Mouse (Mus musculus): ENCODE results near the gene Nxpe2. TPM values are rescaled to one million over a fixed set of nuclear protein-coding genes. Genes with fewer than 3 reads are reported as not detected.
"Not testable (repeated sequence)": the region's sequence is repeated elsewhere in the genome, so short reads cannot be mapped to it uniquely, and the experiment has no call there.

Gene Nxpe2
- polyA plus RNA-seq, 1 experiment from 2014 or later = 0.76 TPM

DNA sequence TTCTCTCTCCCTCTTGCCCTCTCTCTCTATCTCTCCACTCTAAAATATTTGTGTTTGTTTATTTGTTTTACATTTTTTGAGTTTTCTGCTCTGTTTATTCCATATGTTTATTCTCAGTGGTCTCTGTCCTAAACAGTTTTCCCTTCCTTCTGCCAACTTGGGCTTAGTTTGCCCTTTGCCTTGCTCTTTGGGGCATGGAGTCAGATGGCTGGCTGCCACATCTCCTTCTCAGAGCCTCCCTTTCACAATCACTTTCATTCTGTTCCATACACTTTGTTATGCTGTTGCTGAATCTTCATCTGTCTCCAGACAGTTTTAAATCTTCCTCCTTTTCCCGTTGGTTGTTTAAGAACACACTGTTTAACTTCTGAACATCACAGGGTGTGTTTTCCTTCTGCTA is 37.4 kb downstream of the Nxpe2 start:
- TF ChIP-seq CTCF (IDR thresholded peaks at IDR 0.05; ENCODE audit: low read depth) = no peak
- 56% methylated on average over 1 of the region's 1 CpGs for WGBS
- Histone ChIP-seq H3K4me2 (replicated peaks; ENCODE audit: low read depth) (no peak overlapping the region), H3K9ac (ENCODE audit: low read depth, low read length) (no peak overlapping the region), H3K9me3 (ENCODE audit: control insufficient read depth) (no peaks in the 10 kb centered on the region), H3K27me3 (replicated peaks; ENCODE audit: control insufficient read depth, insufficient read depth, low read length) (no peaks in the 10 kb centered on the region), H3K27ac (ENCODE audit: low read depth, low read length) (no peak overlapping the region), H3K4me3 (ENCODE audit: low read depth, low read length) (no peak overlapping the region), H3K36me3 (ENCODE audit: control insufficient read depth, insufficient read depth) (no peaks in the 10 kb centered on the region), H3K4me1 (replicated peaks; ENCODE audit: control insufficient read depth, insufficient read depth, low read length) (no peaks in the 10 kb centered on the region)
- no peak for ATAC-seq

DNA sequence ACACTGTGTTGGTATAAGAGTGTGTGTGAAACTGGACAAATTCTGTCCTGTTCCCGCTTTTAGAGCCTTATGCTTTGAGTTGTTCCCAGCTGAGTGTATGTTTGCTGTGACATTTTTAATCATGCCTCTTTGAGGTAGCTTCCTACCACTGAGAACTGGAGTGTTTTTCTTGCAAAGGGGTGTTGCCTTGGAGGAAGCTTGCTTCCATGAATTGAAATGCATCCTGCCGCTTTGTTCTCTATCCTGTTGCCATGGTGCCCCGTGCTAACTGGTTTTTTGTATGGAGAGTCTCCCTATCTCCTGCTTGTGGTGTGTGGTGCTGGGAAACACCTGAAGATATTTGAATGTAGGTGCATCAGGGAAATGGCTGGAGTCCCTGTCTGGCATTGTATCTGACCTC is 39.1 kb downstream of the Nxpe2 start:
- Histone ChIP-seq H3K9ac (ENCODE audit: low read depth, low read length) (no peak overlapping the region), H3K4me3 (ENCODE audit: low read depth, low read length) (no peak overlapping the region), H3K9me3 (ENCODE audit: control insufficient read depth) (no peaks in the 10 kb centered on the region), H3K4me1 (replicated peaks; ENCODE audit: control insufficient read depth, insufficient read depth, low read length) (no peaks in the 10 kb centered on the region), H3K27me3 (replicated peaks; ENCODE audit: control insufficient read depth, insufficient read depth, low read length) (no peaks in the 10 kb centered on the region), H3K36me3 (ENCODE audit: control insufficient read depth, insufficient read depth) (no peaks in the 10 kb centered on the region), H3K4me2 (replicated peaks; ENCODE audit: low read depth) (no peak overlapping the region), H3K27ac (ENCODE audit: low read depth, low read length) (no peak overlapping the region)
- 58% methylated on average over 3 of the region's 3 CpGs for WGBS
- TF ChIP-seq CTCF (IDR thresholded peaks at IDR 0.05; ENCODE audit: low read depth) = no peak
- no peak for ATAC-seq

DNA sequence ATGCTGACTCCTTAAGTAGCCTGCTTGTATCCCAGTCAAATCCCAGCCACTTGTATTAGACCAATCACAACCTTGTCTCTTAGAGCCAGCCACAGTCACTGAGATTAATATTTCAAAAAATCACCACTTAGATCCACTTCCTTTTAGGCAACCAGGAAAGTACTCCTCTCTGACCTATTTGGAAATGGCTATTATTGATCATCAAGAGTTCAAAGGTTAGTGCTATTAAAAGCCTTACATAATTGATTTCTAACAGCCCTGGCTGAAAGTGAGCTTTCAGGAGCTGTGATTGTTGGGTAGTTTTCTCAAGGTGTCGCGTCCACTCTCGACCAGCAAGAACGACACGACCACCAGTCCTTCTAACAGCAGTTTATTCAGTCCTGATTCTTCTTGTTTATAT is 42.0 kb downstream of the Nxpe2 start:
- H3K27me3 ChIP-seq (replicated peaks; ENCODE audit: control insufficient read depth, insufficient read depth, low read length) = no peaks in the 10 kb centered on the region
- ATAC-seq = no peak
- no peaks in the 10 kb centered on the region for H3K36me3 ChIP-seq (ENCODE audit: control insufficient read depth, insufficient read depth)
- no peak overlapping the region for H3K4me2 ChIP-seq (replicated peaks; ENCODE audit: low read depth)
- H3K27ac ChIP-seq (ENCODE audit: low read depth, low read length) = no peak overlapping the region
- 76% methylated on average over 5 of the region's 5 CpGs for WGBS
- TF ChIP-seq CTCF (IDR thresholded peaks at IDR 0.05; ENCODE audit: low read depth) = no peak
- H3K4me1 ChIP-seq (replicated peaks; ENCODE audit: control insufficient read depth, insufficient read depth, low read length) = no peaks in the 10 kb centered on the region
- no peak overlapping the region for H3K4me3 ChIP-seq (ENCODE audit: low read depth, low read length)
- no peaks in the 10 kb centered on the region for H3K9me3 ChIP-seq (ENCODE audit: control insufficient read depth)
- no peak overlapping the region for H3K9ac ChIP-seq (ENCODE audit: low read depth, low read length)

DNA sequence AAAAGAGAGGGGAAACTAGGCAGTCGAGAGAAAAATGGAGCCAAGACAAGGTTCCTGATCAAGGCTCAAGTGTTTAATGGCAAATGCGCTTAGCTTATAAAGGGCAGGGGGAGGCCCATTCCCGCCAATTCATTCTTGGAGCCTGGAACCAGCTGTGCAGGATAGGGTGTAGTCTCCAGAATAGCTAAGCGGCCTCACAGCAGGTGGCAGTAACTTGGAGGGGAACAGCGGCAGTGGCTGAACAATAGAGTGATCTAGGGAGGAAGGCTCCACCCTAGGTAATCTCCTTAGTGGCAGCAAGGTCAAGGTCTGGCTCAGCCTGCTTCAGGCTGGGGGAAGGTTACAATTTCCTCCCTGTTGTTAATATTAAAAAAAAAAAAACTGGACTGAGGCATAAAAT is 49.7 kb downstream of the Nxpe2 start:
- WGBS = 47% methylated on average over 5 of the region's 5 CpGs
- not testable (repeated sequence) for H3K36me3 ChIP-seq (ENCODE audit: control insufficient read depth, insufficient read depth); H3K9me3 ChIP-seq (ENCODE audit: control insufficient read depth); H3K27ac ChIP-seq (ENCODE audit: low read depth, low read length); H3K4me1 ChIP-seq (replicated peaks; ENCODE audit: control insufficient read depth, insufficient read depth, low read length); ATAC-seq; H3K4me2 ChIP-seq (replicated peaks; ENCODE audit: low read depth); H3K9ac ChIP-seq (ENCODE audit: low read depth, low read length); H3K27me3 ChIP-seq (replicated peaks; ENCODE audit: control insufficient read depth, insufficient read depth, low read length); H3K4me3 ChIP-seq (ENCODE audit: low read depth, low read length)
- TF ChIP-seq CTCF (IDR thresholded peaks at IDR 0.05; ENCODE audit: low read depth) = 0 out of 2 replicates have a peak, but pooled peaks have one; percentile 5

DNA sequence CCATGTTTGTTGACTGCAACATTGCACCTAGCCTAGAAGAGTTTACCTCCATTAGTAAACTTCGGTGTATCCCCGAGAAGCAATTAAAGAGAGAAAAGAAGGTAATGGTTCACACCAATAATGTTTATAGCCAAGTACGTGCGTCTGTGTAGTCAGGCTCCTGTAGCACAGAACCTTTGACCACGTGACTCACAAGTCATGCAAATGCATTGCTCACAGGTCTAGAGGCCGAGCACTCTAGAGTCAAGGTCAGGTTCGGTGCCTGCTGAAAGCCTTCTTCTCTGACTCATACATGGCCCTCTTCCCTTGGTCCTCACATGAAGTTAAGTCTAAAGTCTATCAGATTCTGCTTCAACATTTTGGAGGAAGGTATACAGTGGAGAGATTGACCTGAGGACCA is 54.3 kb downstream of the Nxpe2 start:
- ATAC-seq = no peak
- no peaks in the 10 kb centered on the region for H3K4me1 ChIP-seq (replicated peaks; ENCODE audit: control insufficient read depth, insufficient read depth, low read length)
- no peak overlapping the region for H3K4me2 ChIP-seq (replicated peaks; ENCODE audit: low read depth)
- H3K27ac ChIP-seq (ENCODE audit: low read depth, low read length) = no peak overlapping the region
- H3K27me3 ChIP-seq (replicated peaks; ENCODE audit: control insufficient read depth, insufficient read depth, low read length) = no peaks in the 10 kb centered on the region
- no peak overlapping the region for H3K4me3 ChIP-seq (ENCODE audit: low read depth, low read length)
- H3K9me3 ChIP-seq (ENCODE audit: control insufficient read depth) = no peaks in the 10 kb centered on the region
- H3K36me3 ChIP-seq (ENCODE audit: control insufficient read depth, insufficient read depth) = no peaks in the 10 kb centered on the region
- TF ChIP-seq CTCF (IDR thresholded peaks at IDR 0.05; ENCODE audit: low read depth) = no peak
- 55% methylated on average over 7 of the region's 7 CpGs for WGBS
- no peak overlapping the region for H3K9ac ChIP-seq (ENCODE audit: low read depth, low read length)

DNA sequence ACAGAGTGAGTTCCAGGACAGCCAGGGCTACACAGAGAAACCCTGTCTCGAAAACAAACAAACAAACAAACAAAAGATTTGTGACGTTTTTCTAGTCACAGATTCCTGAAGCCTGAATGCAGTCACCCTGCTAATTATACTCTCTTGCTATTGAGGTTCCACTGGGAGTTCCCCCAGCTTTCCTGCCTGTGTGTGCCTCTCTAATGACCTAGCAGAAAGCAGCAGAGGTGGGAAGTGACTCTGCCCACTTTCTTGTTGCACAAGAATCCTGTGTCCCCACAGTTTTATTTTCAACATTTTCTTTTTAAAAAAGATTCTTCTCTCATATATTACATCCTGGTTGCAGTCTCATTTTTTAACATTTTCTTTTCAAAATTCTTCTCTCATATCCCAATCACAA is 58.5 kb downstream of the Nxpe2 start:
- H3K36me3 ChIP-seq (ENCODE audit: control insufficient read depth, insufficient read depth) = no peaks in the 10 kb centered on the region
- H3K4me1 ChIP-seq (replicated peaks; ENCODE audit: control insufficient read depth, insufficient read depth, low read length) = no peaks in the 10 kb centered on the region
- ATAC-seq = no peak
- H3K9ac ChIP-seq (ENCODE audit: low read depth, low read length) = no peak overlapping the region
- H3K27ac ChIP-seq (ENCODE audit: low read depth, low read length) = no peak overlapping the region
- WGBS = 52% methylated on average over 2 of the region's 2 CpGs
- H3K27me3 ChIP-seq (replicated peaks; ENCODE audit: control insufficient read depth, insufficient read depth, low read length) = no peaks in the 10 kb centered on the region
- no peak for TF ChIP-seq CTCF (IDR thresholded peaks at IDR 0.05; ENCODE audit: low read depth)
- no peak overlapping the region for H3K4me3 ChIP-seq (ENCODE audit: low read depth, low read length)
- H3K9me3 ChIP-seq (ENCODE audit: control insufficient read depth) = no peaks in the 10 kb centered on the region
- H3K4me2 ChIP-seq (replicated peaks; ENCODE audit: low read depth) = no peak overlapping the region

DNA sequence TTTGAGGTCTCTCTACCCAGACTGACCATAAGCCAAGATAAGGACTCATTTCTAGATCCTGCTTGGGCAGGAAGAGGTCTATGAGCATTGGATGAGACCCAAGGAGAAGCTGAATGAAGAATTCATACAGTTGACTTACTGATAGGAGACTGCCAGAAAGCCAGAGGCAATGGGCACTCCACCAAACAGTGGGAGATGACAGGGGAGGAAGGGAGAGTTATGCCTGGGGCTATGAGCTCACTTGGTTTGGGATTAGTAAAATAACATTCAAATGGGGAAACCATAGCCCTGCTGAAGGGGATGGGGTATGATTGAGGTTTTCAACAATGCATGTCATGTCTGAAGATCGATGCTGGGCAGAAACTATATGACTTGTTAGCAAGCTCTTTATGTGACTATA is 63.0 kb downstream of the Nxpe2 start:
- no peak overlapping the region for H3K27ac ChIP-seq (ENCODE audit: low read depth, low read length)
- no peaks in the 10 kb centered on the region for H3K27me3 ChIP-seq (replicated peaks; ENCODE audit: control insufficient read depth, insufficient read depth, low read length)
- 100% methylated on average over 1 of the region's 1 CpGs for WGBS
- H3K36me3 ChIP-seq (ENCODE audit: control insufficient read depth, insufficient read depth) = no peaks in the 10 kb centered on the region
- H3K4me3 ChIP-seq (ENCODE audit: low read depth, low read length) = no peak overlapping the region
- no peaks in the 10 kb centered on the region for H3K9me3 ChIP-seq (ENCODE audit: control insufficient read depth)
- H3K4me1 ChIP-seq (replicated peaks; ENCODE audit: control insufficient read depth, insufficient read depth, low read length) = no peaks in the 10 kb centered on the region
- H3K9ac ChIP-seq (ENCODE audit: low read depth, low read length) = no peak overlapping the region
- no peak for ATAC-seq
- no peak for TF ChIP-seq CTCF (IDR thresholded peaks at IDR 0.05; ENCODE audit: low read depth)
- no peak overlapping the region for H3K4me2 ChIP-seq (replicated peaks; ENCODE audit: low read depth)

Measured in intestine, postnatal 0 days (tissue).